Mouse (Mus musculus): Measurements from ENCODE around the gene Fktn.

Gene Fktn

DNA sequence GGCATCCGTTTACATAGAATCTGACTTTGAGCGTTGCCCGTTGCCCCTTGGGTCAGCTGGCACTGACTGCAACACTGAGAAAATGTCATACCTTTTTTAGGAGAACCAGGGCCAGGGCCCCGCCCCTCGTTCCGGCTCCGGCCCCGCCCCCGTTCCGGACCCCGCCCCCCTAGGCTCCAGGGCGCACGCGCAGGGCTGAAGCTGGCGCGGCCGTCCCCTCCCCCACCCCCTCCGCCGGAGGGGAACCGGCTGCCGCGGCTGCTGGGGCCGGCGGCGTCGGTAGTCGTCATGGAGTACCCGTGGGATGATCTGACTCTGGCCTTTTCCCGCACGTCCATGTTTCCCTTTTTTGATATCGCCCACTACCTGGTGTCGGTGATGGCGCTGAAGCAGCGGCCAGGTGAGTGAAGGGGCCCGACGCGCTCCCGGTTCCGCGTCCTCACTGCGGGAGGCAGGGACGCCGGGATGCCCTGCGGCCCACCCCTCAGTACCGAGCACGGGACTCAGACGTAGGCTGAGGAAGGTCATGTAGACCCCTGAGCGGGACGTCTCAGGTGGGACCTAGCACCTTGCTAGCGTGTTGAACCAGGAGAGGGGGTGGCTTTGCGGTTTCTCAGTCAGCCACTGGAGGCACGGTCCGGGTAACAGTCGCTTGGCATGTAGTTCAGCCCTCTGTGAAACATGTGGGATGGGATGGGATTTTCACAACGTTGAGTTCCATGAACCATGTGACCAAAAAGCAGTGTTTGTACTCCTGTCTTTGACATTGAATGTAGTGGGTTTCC is 112.2 kb downstream of the Fktn start, which contains the start of gene Tmem38b:
Gene Tmem38b (plus strand): TSS at position 225 of the 785 bp plus-strand sequence.
- DNase-seq (ENCODE audit: low spot score in 2 of 2): peak; percentile 70 to 77

GRCm38 (mm10) chr4:53826641-53827248 is 112.9 kb downstream of the Fktn start:
- DNase-seq (ENCODE audit: low spot score in 2 of 2): no peak

Measured in urinary bladder, postnatal 4 days (tissue).